ENCODE assay signal across 14 mouse cellular contexts in the genomic region with DNA sequence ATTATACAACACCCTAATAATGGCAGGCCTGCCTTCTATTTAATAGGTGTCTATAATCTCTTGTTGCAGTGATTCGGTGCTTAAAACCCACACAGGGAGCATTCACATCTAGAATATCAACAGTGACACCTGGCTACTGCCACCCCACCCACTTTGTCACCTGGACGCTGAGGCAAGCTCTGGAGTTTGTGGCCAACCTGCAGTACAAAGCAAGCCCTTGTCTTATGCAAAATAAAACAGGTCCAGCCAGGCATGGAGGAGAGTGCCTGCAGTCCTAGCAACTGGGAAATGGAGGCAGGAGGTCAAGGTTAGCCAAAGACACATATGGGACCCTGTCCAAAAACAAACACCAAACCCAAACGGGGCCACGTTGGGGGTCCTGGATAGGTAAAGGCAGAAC. TPM values are rescaled to one million over a fixed set of nuclear protein-coding genes. Genes with fewer than 3 reads are reported as not detected.
DNase-seq lines count a peak whose midpoint lies in the region; ATAC-seq and TF ChIP-seq lines count a peak whose summit lies in the region.
"Had no signal": no experiment of that assay in that cellular context is flagged by ENCODE, and none has a peak within 500 bp of the region (broad histone marks: within the 10 kb centered on the region; RNA-seq: fewer than 3 reads in every experiment).

No protein-coding gene starts in this region.

- peak overlapping the region; percentile 85 for H3K9ac ChIP-seq in ES-Bruce4 (ENCODE audit: low read depth, poor library complexity, severe bottlenecking)
- no peak overlapping the region for H3K9ac ChIP-seq in intestine, embryonic 15.5 days
- H3K9ac ChIP-seq in stomach, embryonic 15.5 days = no peak overlapping the region

- no peaks in the 10 kb centered on the region for H3K4me1 ChIP-seq in ES-Bruce4 (ENCODE audit: control insufficient read depth, insufficient read depth, low read length)
- H3K4me1 ChIP-seq in intestine, embryonic 15.5 days (replicated peaks) = peaks cover 21% of the 10 kb centered on the region; the same call in 1 of the 2 replicates
- peaks cover 8% of the 10 kb centered on the region for H3K4me1 ChIP-seq in stomach, embryonic 15.5 days

- no peak for TF ChIP-seq POLR2A in ES-Bruce4 (IDR thresholded peaks at IDR 0.05; ENCODE audit: insufficient read depth, low read length)

- no peak for ATAC-seq in intestine, embryonic 15.5 days
- ATAC-seq in stomach, embryonic 15.5 days (ENCODE audit: insufficient read depth, low FRiP score, low read depth) = no peak

- peak overlapping the region; percentile 72 for H3K4me2 ChIP-seq in intestine, embryonic 15.5 days (replicated peaks)
- peak overlapping the region; percentile 66 for H3K4me2 ChIP-seq in stomach, embryonic 15.5 days

- H3K27ac ChIP-seq in layer of hippocampus, adult 2 months = peak overlapping the region; percentile 32; the same call in 1 of the 2 replicates
- no peak overlapping the region for H3K27ac ChIP-seq in ES-Bruce4 (ENCODE audit: insufficient read depth, low read length)
- H3K27ac ChIP-seq in intestine, embryonic 15.5 days = 0 out of 2 replicates have a peak overlapping the region, but pooled peaks have one; percentile 11
- H3K27ac ChIP-seq in stomach, embryonic 15.5 days = no peak overlapping the region
- H3K27ac ChIP-seq: gastrocnemius, adult 2 months; heart, embryonic 13.5 days had no signal

- no peaks in the 10 kb centered on the region for H3K27me3 ChIP-seq in ES-Bruce4 (ENCODE audit: control insufficient read depth, insufficient read depth, low read length, poor library complexity, severe bottlenecking)
- no peaks in the 10 kb centered on the region for H3K27me3 ChIP-seq in intestine, embryonic 15.5 days (replicated peaks)
- no peaks in the 10 kb centered on the region for H3K27me3 ChIP-seq in stomach, embryonic 15.5 days (replicated peaks)
- H3K27me3 ChIP-seq: heart, embryonic 13.5 days had no signal

- TF ChIP-seq CTCF in layer of hippocampus, adult 2 months (conservative IDR thresholded peaks at IDR 0.05) = no peak
- TF ChIP-seq CTCF in ES-Bruce4 (IDR thresholded peaks at IDR 0.05; ENCODE audit: low read depth, low read length) = no peak

- no peaks in the 10 kb centered on the region for H3K9me3 ChIP-seq in ES-Bruce4 (replicated peaks; ENCODE audit: control insufficient read depth, insufficient read depth, low read length, poor library complexity, severe bottlenecking)
- H3K9me3 ChIP-seq in intestine, embryonic 15.5 days = no peaks in the 10 kb centered on the region
- H3K9me3 ChIP-seq in stomach, embryonic 15.5 days = no peaks in the 10 kb centered on the region
- H3K9me3 ChIP-seq: heart, embryonic 13.5 days had no signal

- peak; percentile 91 for TF ChIP-seq EP300 in ES-Bruce4 (IDR thresholded peaks at IDR 0.05; ENCODE audit: insufficient read depth, low read depth, low read length)

- no peak overlapping the region for H3K4me3 ChIP-seq in layer of hippocampus, adult 2 months
- H3K4me3 ChIP-seq in ES-Bruce4 (ENCODE audit: low read depth, low read length) = no peak overlapping the region
- H3K4me3 ChIP-seq in intestine, embryonic 15.5 days (replicated peaks) = no peak overlapping the region
- H3K4me3 ChIP-seq in stomach, embryonic 15.5 days (replicated peaks) = no peak overlapping the region

- 65% methylated on average over 4 of the region's 4 CpGs for WGBS in intestine, embryonic 15.5 days
- WGBS in stomach, embryonic 15.5 days = 61% methylated on average over 4 of the region's 4 CpGs

- peaks cover 2% of the 10 kb centered on the region; the same call in 1 of the 2 replicates for H3K36me3 ChIP-seq in ES-Bruce4 (ENCODE audit: control insufficient read depth, insufficient read depth, low read length, poor library complexity, severe bottlenecking)
- H3K36me3 ChIP-seq in intestine, embryonic 15.5 days = 0 out of 2 replicates have a peak, but pooled peaks cover 4% of the 10 kb centered on the region
- no peaks in the 10 kb centered on the region for H3K36me3 ChIP-seq in stomach, embryonic 15.5 days

- no peak for DNase-seq in layer of hippocampus, adult 2 months (ENCODE audit: low spot score in 2 of 2)
- DNase-seq in layer of hippocampus, postnatal 25 days (ENCODE audit: extremely low spot score in 1 of 2, low spot score in 1 of 2) = no peak
- no peak for DNase-seq in layer of hippocampus, adult 8-10 months (ENCODE audit: low spot score in 2 of 2)
- no peak for DNase-seq in thymus, postnatal 14 days
- DNase-seq: adrenal gland, adult 2 months; cerebellum, postnatal 36 days; gastrocnemius, adult 2 months; heart, adult 11 months; lung, postnatal 14 days; right cerebral cortex, postnatal 4 days had no signal

RNA-seq across cellular contexts. Expression of gene Coq2, which starts 2.5 kb away (rescaled TPM):
- 10 to 100 TPM; 84.1 to 86.9 TPM for total RNA-seq in layer of hippocampus, adult 2 months (2021)
- total RNA-seq in layer of hippocampus, postnatal 25 days (2021) = 10 to 100 TPM; 72.4 to 78.9 TPM
- 48.0 and 57.3 TPM in 2 replicates for polyA plus RNA-seq in ES-Bruce4 (2011; ENCODE audit: insufficient read depth, insufficient read length, low read depth, missing spikeins)
- 67.6 and 70.5 TPM in 2 replicates for polyA plus RNA-seq in intestine, embryonic 15.5 days (2015; fragmentation: Nextera tagmentation; extraction: Ambion mirVana)
- 63.3 and 66.4 TPM in 2 replicates for polyA plus RNA-seq in stomach, embryonic 15.5 days (2015; fragmentation: Nextera tagmentation; extraction: Ambion mirVana)
- 10 to 100 TPM; 77.6 to 88.5 (median 82.3) TPM for total RNA-seq in layer of hippocampus, adult 8-10 months (2022)

RNA-seq across cellular contexts. Expression of gene Hpse, which starts 47.1 kb away (rescaled TPM):
- total RNA-seq in layer of hippocampus, adult 2 months (2021) = under 1 TPM; 0.38 to 0.86 TPM
- total RNA-seq in layer of hippocampus, postnatal 25 days (2021) = under 1 TPM; 0.49 to 0.52 TPM
- polyA plus RNA-seq in ES-Bruce4 (2011; ENCODE audit: insufficient read depth, insufficient read length, low read depth, missing spikeins) = 0.29 TPM in 1 of 2 replicates, not detected in the other
- polyA plus RNA-seq in intestine, embryonic 15.5 days (2015; fragmentation: Nextera tagmentation; extraction: Ambion mirVana) = 3.6 and 3.9 TPM in 2 replicates
- polyA plus RNA-seq in stomach, embryonic 15.5 days (2015; fragmentation: Nextera tagmentation; extraction: Ambion mirVana) = 5.5 and 6.0 TPM in 2 replicates
- 1 to 10 TPM in 1 of 4 experiments, under 1 TPM in 3; 0.33 to 1.3 (median 0.88) TPM for total RNA-seq in layer of hippocampus, adult 8-10 months (2022)

Comparison
In these comparisons a context has a peak if more than half of its experiments do, and no peak if none do; other contexts are left out.
1. H3K27ac ChIP-seq: peak in layer of hippocampus, adult 2 months (single experiment) and intestine, embryonic 15.5 days (single experiment); none in ES-Bruce4 (single experiment) and stomach, embryonic 15.5 days (single experiment).